Comparison of ENCODE assay signal across 8 mouse cellular contexts in genomic region chr11:32533482-32534261, GRCm38 (mm10). TPM values are rescaled to one million over a fixed set of nuclear protein-coding genes. Genes with fewer than 3 reads are reported as not detected.
DNase-seq lines count a peak whose midpoint lies in the region; ATAC-seq and TF ChIP-seq lines count a peak whose summit lies in the region.

No protein-coding gene starts in this region.

- no peaks in the 10 kb centered on the region for H3K36me3 ChIP-seq in forebrain, postnatal 0 days (ENCODE audit: insufficient read depth)
- H3K36me3 ChIP-seq in kidney, embryonic 14.5 days (ENCODE audit: control insufficient read depth, insufficient read depth, low read length): no peaks in the 10 kb centered on the region
- no peaks in the 10 kb centered on the region for H3K36me3 ChIP-seq in lung, embryonic 14.5 days (ENCODE audit: insufficient read depth)
- no peaks in the 10 kb centered on the region for H3K36me3 ChIP-seq in neural tube, embryonic 14.5 days (ENCODE audit: control insufficient read depth, insufficient read depth, low read length)

- H3K4me2 ChIP-seq in forebrain, postnatal 0 days (ENCODE audit: low read depth): peak overlapping the region; percentile 98
- peak overlapping the region; percentile 98 for H3K4me2 ChIP-seq in kidney, embryonic 14.5 days (replicated peaks; ENCODE audit: low read depth, low read length)
- peak overlapping the region; percentile 100 for H3K4me2 ChIP-seq in lung, embryonic 14.5 days
- H3K4me2 ChIP-seq in neural tube, embryonic 14.5 days (ENCODE audit: low read depth, low read length): peak overlapping the region; percentile 98

- peaks cover 6% of the 10 kb centered on the region; the same call in 1 of the 2 replicates for H3K4me1 ChIP-seq in forebrain, postnatal 0 days (ENCODE audit: insufficient read depth)
- H3K4me1 ChIP-seq in kidney, embryonic 14.5 days (ENCODE audit: control insufficient read depth, insufficient read depth, low read length): peaks cover 24% of the 10 kb centered on the region
- H3K4me1 ChIP-seq in lung, embryonic 14.5 days (ENCODE audit: insufficient read depth): peaks cover 9% of the 10 kb centered on the region
- peaks cover 12% of the 10 kb centered on the region for H3K4me1 ChIP-seq in neural tube, embryonic 14.5 days (ENCODE audit: control insufficient read depth, insufficient read depth, low read length)

- DNase-seq in gastrocnemius, postnatal 25 days: peak; percentile 52
- no peak for DNase-seq in gastrocnemius, adult 18-20 months (ENCODE audit: low spot score)
- DNase-seq in brain, embryonic 14.5 days (ENCODE audit: low read depth): peak; percentile 32
- peak; percentile 31 for DNase-seq in forebrain, postnatal 0 days
- DNase-seq in lung, embryonic 14.5 days: peak; percentile 36
- peak; percentile 87 for DNase-seq in thymus, postnatal 4 days

- peak; percentile 40 for ATAC-seq in forebrain, postnatal 0 days
- ATAC-seq in kidney, embryonic 14.5 days (ENCODE audit: low FRiP score, low TSS enrichment): peak; percentile 51
- peak; percentile 30; the same call in 1 of the 2 replicates for ATAC-seq in lung, embryonic 14.5 days (ENCODE audit: insufficient read depth)
- ATAC-seq in neural tube, embryonic 14.5 days (ENCODE audit: low read depth): peak; percentile 45

- no peak overlapping the region for H3K27ac ChIP-seq in forebrain, postnatal 0 days (ENCODE audit: low read depth, low read length)
- peak overlapping the region; percentile 32; the same call in 1 of the 2 replicates for H3K27ac ChIP-seq in kidney, embryonic 14.5 days (ENCODE audit: low read depth, low read length)
- peak overlapping the region; percentile 20; the same call in 1 of the 2 replicates for H3K27ac ChIP-seq in lung, embryonic 14.5 days (ENCODE audit: low read depth)
- H3K27ac ChIP-seq in neural tube, embryonic 14.5 days (ENCODE audit: low read depth, low read length): no peak overlapping the region

- TF ChIP-seq POLR2A in brain, embryonic 14.5 days (IDR thresholded peaks at IDR 0.05; ENCODE audit: borderline replicate concordance, extremely low read depth, insufficient read depth, insufficient read length, poor library complexity, severe bottlenecking): no peak

- whole genome bisulfite sequencing in forebrain, postnatal 0 days: 3% methylated on average over 24 of the region's 24 CpGs
- 1% methylated on average over 24 of the region's 24 CpGs for WGBS in kidney, embryonic 14.5 days
- WGBS in lung, embryonic 14.5 days: 1% methylated on average over 24 of the region's 24 CpGs
- 1% methylated on average over 24 of the region's 24 CpGs for WGBS in neural tube, embryonic 14.5 days

- peak overlapping the region; percentile 61 for H3K9ac ChIP-seq in forebrain, postnatal 0 days
- peak overlapping the region; percentile 72 for H3K9ac ChIP-seq in kidney, embryonic 14.5 days (ENCODE audit: low read depth, low read length)
- peak overlapping the region; percentile 63 for H3K9ac ChIP-seq in lung, embryonic 14.5 days
- peak overlapping the region; percentile 65 for H3K9ac ChIP-seq in neural tube, embryonic 14.5 days (replicated peaks; ENCODE audit: low read depth, low read length)

- H3K27me3 ChIP-seq in forebrain, postnatal 0 days (ENCODE audit: insufficient read depth, low read length): peaks cover 5% of the 10 kb centered on the region
- H3K27me3 ChIP-seq in kidney, embryonic 14.5 days (ENCODE audit: control insufficient read depth, insufficient read depth, low read length): no peaks in the 10 kb centered on the region
- H3K27me3 ChIP-seq in lung, embryonic 14.5 days (ENCODE audit: insufficient read depth, low read length): no peaks in the 10 kb centered on the region
- H3K27me3 ChIP-seq in neural tube, embryonic 14.5 days (ENCODE audit: control insufficient read depth, insufficient read depth, low read length): no peaks in the 10 kb centered on the region

- no peaks in the 10 kb centered on the region for H3K9me3 ChIP-seq in forebrain, postnatal 0 days (ENCODE audit: low read length)
- H3K9me3 ChIP-seq in kidney, embryonic 14.5 days (ENCODE audit: control insufficient read depth, low read length): no peaks in the 10 kb centered on the region
- no peaks in the 10 kb centered on the region for H3K9me3 ChIP-seq in lung, embryonic 14.5 days (ENCODE audit: low read depth, low read length)
- H3K9me3 ChIP-seq in neural tube, embryonic 14.5 days (ENCODE audit: control insufficient read depth, low read length): no peaks in the 10 kb centered on the region

- no peak for TF ChIP-seq CTCF in brain, embryonic 14.5 days (IDR thresholded peaks at IDR 0.05; ENCODE audit: borderline replicate concordance, extremely low read depth, insufficient read depth, insufficient read length)
- no peak for TF ChIP-seq CTCF in forebrain, postnatal 0 days (IDR thresholded peaks at IDR 0.05; ENCODE audit: low read depth)
- TF ChIP-seq CTCF in lung, embryonic 14.5 days (IDR thresholded peaks at IDR 0.05; ENCODE audit: low read depth): no peak

- peak overlapping the region; percentile 68 for H3K4me3 ChIP-seq in forebrain, postnatal 0 days (ENCODE audit: low read depth, low read length)
- peak overlapping the region; percentile 61 for H3K4me3 ChIP-seq in kidney, embryonic 14.5 days (ENCODE audit: low read length)
- H3K4me3 ChIP-seq in lung, embryonic 14.5 days (ENCODE audit: low read depth, low read length): peak overlapping the region; percentile 65
- peak overlapping the region; percentile 61 for H3K4me3 ChIP-seq in neural tube, embryonic 14.5 days (ENCODE audit: low read depth, low read length)

RNA-seq across cellular contexts. Expression of gene Stk10, which starts 0.6 kb away (rescaled TPM):
- 1 to 10 TPM; 2.6 to 3.2 TPM for total RNA-seq in gastrocnemius, postnatal 25 days (2021)
- 1 to 10 TPM; 2.2 to 4.4 TPM for total RNA-seq in gastrocnemius, adult 18-20 months (2021)
- polyA plus RNA-seq in brain, embryonic 14.5 days (2012; rRNA removed): 4.0 and 5.7 TPM in 2 replicates
- 2.0 and 2.3 TPM in 2 replicates for total RNA-seq in forebrain, postnatal 0 days (2014; rRNA removed)
- 0.90 and 0.97 TPM in 2 replicates for polyA plus RNA-seq in forebrain, postnatal 0 days (2015; fragmentation: Nextera tagmentation; extraction: Ambion mirVana)
- polyA plus RNA-seq in kidney, embryonic 14.5 days (2014; fragmentation: Nextera tagmentation; extraction: Ambion mirVana): 3.5 TPM in 2 replicates
- 1.9 and 2.0 TPM in 2 replicates for polyA plus RNA-seq in lung, embryonic 14.5 days (2014; fragmentation: Nextera tagmentation; extraction: Ambion mirVana)
- polyA plus RNA-seq in neural tube, embryonic 14.5 days (2014; fragmentation: Nextera tagmentation; extraction: Ambion mirVana): 1.4 and 2.0 TPM in 2 replicates

RNA-seq across cellular contexts. Expression of gene Efcab9, which starts 1.8 kb away (rescaled TPM):
- 1 to 10 TPM in 1 of 2 experiments, under 1 TPM in 1; 0.75 to 1.0 TPM for total RNA-seq in gastrocnemius, postnatal 25 days (2021)
- total RNA-seq in gastrocnemius, adult 18-20 months (2021): 1 to 10 TPM; 1.8 to 2.6 TPM
- not detected in 2 replicates for polyA plus RNA-seq in brain, embryonic 14.5 days (2012; rRNA removed)
- total RNA-seq in forebrain, postnatal 0 days (2014; rRNA removed): not detected in 2 replicates
- polyA plus RNA-seq in forebrain, postnatal 0 days (2015; fragmentation: Nextera tagmentation; extraction: Ambion mirVana): 0.22 TPM in 1 of 2 replicates, not detected in the other
- 0.43 and 0.46 TPM in 2 replicates for polyA plus RNA-seq in kidney, embryonic 14.5 days (2014; fragmentation: Nextera tagmentation; extraction: Ambion mirVana)
- polyA plus RNA-seq in lung, embryonic 14.5 days (2014; fragmentation: Nextera tagmentation; extraction: Ambion mirVana): 0.37 TPM in 1 of 2 replicates, not detected in the other
- polyA plus RNA-seq in neural tube, embryonic 14.5 days (2014; fragmentation: Nextera tagmentation; extraction: Ambion mirVana): not detected in 2 replicates

Comparison
In these comparisons a context has a peak if more than half of its experiments do, and no peak if none do; other contexts are left out.
1. H3K27ac ChIP-seq: peak in kidney, embryonic 14.5 days (single experiment) and lung, embryonic 14.5 days (single experiment); none in forebrain, postnatal 0 days (single experiment) and neural tube, embryonic 14.5 days (single experiment).
2. Peak in every context shown above with its lines, with median percentiles within 50 percentile points of each other: ATAC-seq, H3K4me2 ChIP-seq, H3K4me3 ChIP-seq and H3K9ac ChIP-seq.